Mouse (Mus musculus) cerebellum, postnatal 4 days (tissue): ENCODE measurements at regions not wholly inside any gene's neighbourhood (a gene's known extent, or its start where the extent isn't known, plus 50 kb on each side); places are given as distances from the start of the nearest gene placed in this dataset.

Source experiments
- DNase-seq, 2 experiments: peaks; one replicate each; pipeline ENCODE4 v3.0.0; 2022; ENCODE audit warnings: low spot score in 2 of 2, mixed read lengths in 1 of 2

- no peak for DNase-seq
Observed at GRCm38 (mm10) chr6:51744607-51745006, 220.9 kb downstream of the Snx10 start.

- DNase-seq = no peak
Observed at GRCm38 (mm10) chr6:51754239-51754681, 230.6 kb downstream of the Snx10 start.

- DNase-seq = no peak
Observed at GRCm38 (mm10) chr6:51757131-51757530, 233.4 kb downstream of the Snx10 start.

GRCm38 (mm10) chr6:51757746-51758145 is 234.0 kb downstream of the Snx10 start:
- no peak for DNase-seq

DNA sequence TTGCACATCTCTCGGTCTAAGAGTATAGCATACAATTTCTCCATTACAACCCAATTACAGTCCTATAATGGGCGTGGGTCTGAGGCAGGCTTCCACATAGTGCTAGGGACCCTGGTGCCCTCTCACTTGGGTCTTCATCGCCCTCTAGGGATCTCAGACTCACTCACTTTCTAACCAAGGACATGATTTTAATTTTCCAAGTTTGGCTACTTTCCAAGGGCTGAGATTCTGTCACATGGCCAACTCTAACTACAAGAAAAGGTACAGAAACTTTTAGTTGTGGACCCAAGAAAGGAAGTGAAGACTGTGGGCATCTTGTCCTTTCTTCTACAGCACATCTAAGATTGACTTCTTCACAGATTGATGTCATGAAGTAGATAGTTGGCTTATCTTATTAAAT is 235.1 kb downstream of the Snx10 start:
- no peak for DNase-seq

GRCm38 (mm10) chr6:51760372-51760771 is 236.7 kb downstream of the Snx10 start:
- no peak for DNase-seq

GRCm38 (mm10) chr6:51761506-51761905 is 237.8 kb downstream of the Snx10 start:
- DNase-seq = no peak

- no peak for DNase-seq
Observed at GRCm38 (mm10) chr6:51766482-51766881, 242.8 kb downstream of the Snx10 start.

DNA sequence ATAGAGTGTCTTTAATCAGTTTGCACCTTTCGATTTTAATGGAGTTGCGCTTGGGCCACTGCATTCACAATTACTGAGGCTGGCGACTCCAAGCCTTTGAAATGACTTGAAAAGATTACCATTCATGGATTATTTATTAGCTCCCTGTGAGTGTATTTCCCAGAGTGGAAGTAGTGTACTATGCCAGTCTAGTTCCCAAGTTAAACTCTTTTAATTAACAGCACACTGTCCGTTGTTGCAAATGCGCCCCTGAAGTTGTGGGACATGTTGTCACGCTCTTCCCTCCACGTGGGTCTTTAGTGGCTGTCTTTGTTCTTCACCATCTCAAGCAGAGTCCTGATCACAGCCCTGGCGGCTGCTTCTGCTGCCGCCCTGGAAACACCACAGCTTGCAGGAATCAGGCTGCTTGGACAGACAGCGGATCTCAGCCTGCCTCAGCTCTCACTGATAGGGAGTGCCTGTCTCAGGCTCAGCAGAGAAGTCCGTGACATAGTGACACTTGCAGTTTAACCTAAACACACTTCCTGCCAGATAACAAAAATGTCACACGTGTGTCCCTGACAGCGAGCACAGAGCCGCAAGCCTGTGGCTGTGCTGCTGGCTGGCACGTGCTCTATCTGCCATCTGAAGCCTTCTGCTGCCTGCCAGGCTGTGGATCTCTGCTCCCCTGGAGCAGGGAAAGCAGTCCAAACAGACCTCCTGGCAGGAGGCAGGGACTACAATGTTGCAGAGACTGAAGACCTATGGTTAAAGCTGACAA is 244.1 kb downstream of the Snx10 start:
- peak in 1 of 2 experiments; percentile 59 for DNase-seq

DNA sequence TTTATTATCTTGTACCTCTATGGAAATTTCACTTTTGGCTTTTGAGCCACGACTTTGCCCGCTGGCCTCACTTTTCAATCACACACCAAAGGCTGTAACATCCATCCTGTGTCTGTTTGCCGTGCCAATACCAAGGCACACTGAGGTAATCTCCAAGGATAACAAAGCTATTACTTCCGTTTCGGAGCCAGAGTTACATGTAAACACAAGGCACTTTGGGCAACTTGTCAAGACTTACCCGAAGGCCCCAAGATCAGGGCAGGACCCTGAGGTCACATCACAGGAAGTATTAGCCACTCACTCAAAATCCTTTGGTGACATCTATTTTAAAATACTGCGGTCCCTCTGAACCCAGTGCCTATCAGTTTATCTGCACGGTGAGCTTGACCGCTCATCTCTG is 241.3 kb downstream of the Skap2 start:
- DNase-seq = no peak

DNA sequence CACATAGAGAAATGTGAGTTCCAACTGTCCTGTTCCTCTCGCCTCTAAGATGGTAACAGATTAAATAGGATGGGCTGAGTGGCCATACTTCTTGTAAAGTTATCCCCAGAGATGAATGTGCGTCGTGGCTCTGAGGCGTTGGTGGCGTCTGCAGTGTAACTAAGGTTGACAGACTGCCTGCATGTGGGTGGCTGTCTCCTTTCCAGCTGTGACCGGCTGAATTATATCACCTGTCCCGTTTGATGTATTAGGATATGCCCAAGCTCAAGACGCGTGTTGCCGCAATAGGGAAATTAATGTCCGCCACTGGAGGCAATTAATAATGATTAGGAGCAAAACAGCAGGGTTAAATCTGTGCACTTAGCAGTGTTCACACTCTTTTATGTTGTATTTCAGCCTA is 240.9 kb downstream of the Skap2 start:
- DNase-seq = no peak

DNA sequence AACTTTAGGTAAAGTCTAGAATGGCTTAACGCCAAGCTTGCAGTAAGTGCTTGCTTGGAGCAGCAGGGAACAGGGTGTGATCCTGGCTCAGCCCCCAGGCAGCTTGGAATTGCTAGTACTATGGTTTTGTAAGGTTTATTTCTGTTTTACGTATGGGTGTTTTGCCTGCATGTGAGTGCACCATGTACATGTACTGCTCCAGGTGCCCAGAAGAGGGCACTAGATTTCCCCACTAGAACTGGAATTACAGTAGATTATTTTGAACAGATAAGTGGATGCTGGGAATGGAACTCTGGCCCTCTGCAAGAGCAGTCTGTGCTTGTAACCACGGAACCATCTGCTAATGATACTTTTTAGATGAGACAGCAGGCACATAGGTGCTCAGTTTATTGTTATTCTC is 237.6 kb downstream of the Skap2 start:
- DNase-seq = no peak

- DNase-seq = no peak
Observed at GRCm38 (mm10) chr6:51785615-51786014, 226.7 kb downstream of the Skap2 start.

- DNase-seq = no peak
Observed at GRCm38 (mm10) chr6:51786836-51787235, 225.5 kb downstream of the Skap2 start.

DNA sequence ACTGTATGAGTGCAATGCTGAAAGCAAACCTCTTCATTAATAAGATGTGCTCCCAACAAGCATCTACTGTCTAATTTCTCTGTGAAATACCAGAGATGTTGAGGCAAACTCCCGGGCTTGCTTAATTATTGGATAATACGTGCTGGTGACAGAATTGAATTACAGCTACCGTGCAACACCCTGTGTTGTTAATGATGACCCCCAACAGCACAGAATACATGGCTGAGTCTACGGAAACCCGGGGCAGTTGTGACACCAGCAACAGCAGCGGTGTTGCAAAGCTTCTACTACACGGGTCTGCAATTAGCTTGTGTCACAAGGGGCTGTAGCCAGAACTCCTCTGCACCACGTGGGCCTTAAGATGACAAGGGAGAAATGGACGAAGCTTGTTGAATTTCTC is 224.2 kb downstream of the Skap2 start:
- DNase-seq = no peak

- DNase-seq = no peak
Observed at GRCm38 (mm10) chr6:51790293-51790692, 222.1 kb downstream of the Skap2 start.

- DNase-seq = no peak
Observed at GRCm38 (mm10) chr6:51790693-51791092, 221.7 kb downstream of the Skap2 start.

DNA sequence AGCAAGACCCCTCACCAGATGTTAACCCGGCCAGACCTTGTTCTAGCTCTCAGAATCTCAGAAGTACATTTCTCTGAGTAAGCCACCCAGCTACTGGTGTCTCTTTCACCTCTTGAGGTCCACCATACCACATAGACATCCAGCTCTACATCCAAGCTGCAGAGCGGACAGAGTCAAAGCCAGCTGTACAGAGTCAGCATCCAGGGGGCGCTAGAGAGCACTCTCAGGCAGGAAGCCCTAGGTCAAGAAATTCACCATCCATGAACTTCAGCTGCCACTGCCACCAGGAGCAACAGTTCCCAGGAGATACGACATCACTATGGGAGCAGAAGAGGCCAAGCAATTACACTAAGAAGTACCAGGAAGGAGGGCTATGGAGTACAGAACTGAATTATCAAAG is 217.0 kb downstream of the Skap2 start:
- DNase-seq = peak in 1 of 2 experiments; percentile 32

GRCm38 (mm10) chr6:51798577-51799240 is 213.6 kb downstream of the Skap2 start:
- DNase-seq = no peak

- DNase-seq = no peak
Observed at GRCm38 (mm10) chr6:51805656-51806055, 206.7 kb downstream of the Skap2 start.
